Mouse (Mus musculus): ENCODE data around the gene Jagn1.

DNA sequence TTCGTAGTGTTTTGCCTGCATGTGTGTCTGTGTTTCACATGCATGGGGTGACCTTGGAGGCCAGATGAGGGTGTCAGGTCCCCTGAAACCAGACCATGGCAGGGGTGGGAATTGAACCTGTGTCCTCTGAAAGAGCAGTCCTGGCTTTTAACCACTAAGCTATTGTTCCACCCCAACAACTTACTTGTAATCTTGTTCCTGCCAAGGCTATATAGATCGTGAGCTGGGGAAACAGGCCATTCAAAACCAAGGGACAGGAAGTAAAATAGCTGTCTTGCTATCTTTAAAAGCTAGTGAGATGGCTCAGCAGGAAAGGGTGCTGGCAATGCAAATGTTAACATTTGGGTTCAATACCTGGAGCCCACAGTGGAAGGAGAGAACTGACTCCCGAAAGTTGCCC, 12.4 kb upstream of the Jagn1 start:
- no peak for TF ChIP-seq CTCF (IDR thresholded peaks at IDR 0.05; ENCODE audit: insufficient read depth, low read depth, low read length)
- TF ChIP-seq POLR2A (IDR thresholded peaks at IDR 0.05; ENCODE audit: insufficient read depth, low read depth, low read length) = no peak

Measured in olfactory bulb, adult 2 months (tissue).